Mouse (Mus musculus) liver, adult 2 months (tissue): Measurements from ENCODE around the gene Abracl.

Experiments used
- CTCF ChIP-seq: fragments of 200-500 bp; IDR thresholded peaks from 2 replicates; pipeline ENCODE4 v1.5.1; 2011; ENCODE audit warnings: low read depth, low read length, control low read depth
- POLR2A ChIP-seq: fragments of 200-500 bp; IDR thresholded peaks from 2 replicates; pipeline ENCODE4 v1.6.1; 2011; ENCODE audit warnings: low read length, control low read depth; ENCODE audit not compliant: insufficient read depth; ENCODE audit errors: extremely low read depth

DNA sequence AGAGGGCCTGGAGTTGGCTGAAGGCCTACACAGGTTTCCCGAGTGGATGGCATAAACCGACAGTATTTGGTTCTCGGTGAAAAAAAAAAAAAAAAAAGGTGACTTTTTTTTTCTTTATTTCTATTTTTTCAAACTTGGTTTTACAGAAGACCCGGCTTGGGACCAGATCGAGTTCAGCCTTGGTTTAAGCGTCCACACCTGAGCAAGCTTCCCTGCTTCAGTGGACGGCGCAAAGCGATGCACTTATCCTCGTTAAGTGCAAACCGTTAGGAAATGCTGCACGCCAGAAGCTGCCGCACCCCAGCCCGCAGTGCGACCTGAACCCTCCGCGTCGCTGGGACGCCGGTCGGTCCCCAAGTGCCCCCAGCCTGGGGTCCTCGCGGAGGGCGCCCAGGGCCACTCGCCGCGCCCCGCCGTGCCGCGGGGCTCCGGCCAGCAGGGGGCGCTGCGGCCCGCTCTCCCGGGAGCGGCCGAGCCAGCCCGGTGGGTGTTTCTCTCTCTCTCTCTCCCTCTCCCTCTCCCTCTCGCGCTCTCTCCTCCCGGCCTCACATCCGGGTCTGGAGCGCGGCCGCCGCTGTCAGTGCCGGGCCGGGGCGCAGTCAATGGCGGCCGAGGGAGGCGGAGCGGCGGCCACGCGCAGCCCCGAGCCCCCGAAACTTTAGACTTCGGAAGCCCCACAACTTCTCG lies 32.1 kb upstream of the Abracl start:
- TF ChIP-seq CTCF (peak; percentile 79), POLR2A (peak; percentile 65; the same call in 1 of the 2 replicates)
